Mouse (Mus musculus) megakaryocyte, adult 5-6 weeks (primary cell): ENCODE measurements at regions not wholly inside any gene's neighbourhood (a gene's known extent, or its start where the extent isn't known, plus 50 kb on each side); places are given as distances from the start of the nearest gene placed in this dataset.
A peak's percentile ranks its signal among the peaks of the same experiment; 100 is the strongest.
"Not testable (repeated sequence)": the region's sequence is repeated elsewhere in the genome, so short reads cannot be mapped to it uniquely, and the experiment has no call there.

Source experiments
- ATAC-seq: 2 replicates; pipeline ENCODE4 v1.8.0; 2016; ENCODE audit warnings: mild to moderate bottlenecking, inconsistent platforms; ENCODE audit not compliant: poor library complexity, severe bottlenecking

DNA sequence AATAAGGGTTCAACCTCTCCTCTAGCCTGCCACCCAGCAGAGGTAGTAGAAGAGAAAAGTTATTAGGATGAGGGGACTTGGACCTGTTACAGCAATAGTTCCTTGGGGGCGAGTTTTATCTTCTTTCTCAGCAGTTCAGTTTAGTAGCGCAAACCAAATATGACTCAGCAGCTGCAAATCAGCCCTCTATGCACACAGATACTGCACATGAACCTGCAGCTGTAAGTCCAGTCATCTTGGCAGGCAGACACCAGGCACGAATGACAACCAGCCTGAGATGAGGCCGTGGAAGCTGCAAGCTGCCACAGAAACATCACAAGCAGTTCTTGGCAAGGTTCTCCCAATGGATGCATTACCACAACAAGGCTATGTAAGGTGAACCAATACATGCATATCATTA lies 327.0 kb upstream of the Akr1e1 start:
- no peak for ATAC-seq

DNA sequence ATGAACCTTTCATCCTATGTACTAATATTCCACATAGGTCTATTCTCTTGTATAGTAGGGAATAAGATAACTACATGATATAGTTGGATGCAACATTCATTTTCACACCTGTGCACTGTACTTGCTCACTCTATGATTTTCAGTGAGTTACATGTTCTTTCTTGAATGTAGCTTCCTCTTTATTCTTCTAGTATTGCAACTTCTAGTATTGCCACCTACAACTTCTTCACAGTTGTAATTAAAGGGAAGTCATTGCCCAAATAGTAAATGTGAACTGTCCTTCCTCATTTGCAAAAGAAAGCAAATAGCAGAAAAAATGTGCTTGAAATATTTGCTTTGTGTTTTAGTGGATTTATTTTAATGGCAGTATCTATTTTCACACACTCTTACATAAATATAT lies 330.9 kb upstream of the Akr1e1 start:
- ATAC-seq: peak; percentile 93

DNA sequence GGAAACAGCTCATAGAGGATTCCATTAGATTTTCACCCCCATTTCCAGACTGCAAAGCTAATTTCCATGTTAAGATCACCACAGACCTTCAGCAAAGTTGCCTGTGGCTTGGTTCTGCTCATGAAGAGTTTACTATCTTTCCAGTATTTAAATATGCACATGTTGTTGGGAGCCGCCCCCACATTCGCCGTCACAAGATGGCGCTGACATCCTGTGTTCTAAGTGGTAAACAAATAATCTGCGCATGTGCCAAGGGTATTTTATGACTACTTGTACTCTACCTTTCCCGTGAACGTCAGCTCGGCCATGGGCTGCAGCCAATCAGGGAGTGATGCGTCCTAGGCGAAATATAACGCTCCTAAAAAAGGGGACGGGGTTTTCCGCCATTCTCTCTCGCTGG lies 333.5 kb upstream of the Akr1e1 start:
- ATAC-seq: peak; percentile 37

DNA sequence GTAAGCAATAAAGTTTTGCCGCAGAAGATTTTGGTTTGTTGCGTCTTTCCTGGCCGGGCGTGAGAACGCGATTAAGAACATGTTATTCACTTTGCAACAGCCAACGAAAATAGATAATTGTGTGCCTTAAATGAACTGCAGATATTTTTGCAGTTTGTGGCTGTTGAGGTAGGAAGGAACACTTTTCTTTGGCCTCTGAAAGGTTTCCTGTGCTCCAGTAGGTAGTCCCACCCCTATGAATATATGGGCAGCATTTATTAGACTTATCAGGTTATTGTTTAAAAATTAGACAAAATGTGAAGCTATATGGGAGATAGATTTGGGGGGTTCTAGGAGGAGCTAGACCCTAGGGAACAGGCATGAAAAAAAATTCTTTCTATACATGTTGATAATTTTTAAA lies 334.1 kb upstream of the Akr1e1 start:
- ATAC-seq: peak; percentile 20; the same call in 1 of the 2 replicates

DNA sequence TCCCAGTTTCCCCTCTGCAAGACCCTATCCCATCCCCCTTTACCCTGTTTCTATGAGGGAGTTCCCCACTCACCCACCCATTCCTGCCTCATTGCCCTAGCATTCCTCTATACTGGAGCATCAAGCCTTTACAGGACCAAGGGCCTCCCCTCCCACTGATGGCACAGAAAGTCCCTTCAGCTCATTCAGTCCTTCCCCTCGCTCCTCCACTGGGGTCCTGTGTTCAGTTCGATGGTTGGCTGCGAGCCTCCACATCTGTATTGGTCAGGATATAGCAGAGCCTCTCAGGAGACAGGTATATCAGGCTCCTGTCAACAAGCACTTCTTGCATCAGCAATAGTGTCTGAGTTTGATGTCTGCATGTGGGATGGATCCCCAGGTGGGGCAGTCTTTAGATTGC lies 346.4 kb upstream of the Akr1e1 start:
- ATAC-seq: no peak

DNA sequence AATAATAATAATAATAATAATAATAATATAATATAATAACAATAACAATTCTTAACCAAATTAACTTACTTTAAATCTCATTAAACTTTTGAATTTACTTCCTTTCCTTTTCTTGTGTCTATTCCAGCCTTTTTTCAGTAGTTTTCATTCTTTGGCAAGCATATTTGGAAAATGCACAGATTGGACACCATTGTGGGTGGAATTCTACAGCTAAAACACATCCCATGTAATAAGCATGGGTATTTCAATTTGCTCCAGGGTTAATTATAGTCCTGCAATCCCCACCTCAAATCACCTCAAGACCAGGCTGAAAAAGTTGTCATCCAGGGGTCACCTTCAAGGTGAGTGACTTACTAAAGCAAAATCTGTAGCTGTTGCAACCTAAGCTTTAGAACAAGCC lies 355.9 kb upstream of the Akr1e1 start:
- no peak for ATAC-seq

DNA sequence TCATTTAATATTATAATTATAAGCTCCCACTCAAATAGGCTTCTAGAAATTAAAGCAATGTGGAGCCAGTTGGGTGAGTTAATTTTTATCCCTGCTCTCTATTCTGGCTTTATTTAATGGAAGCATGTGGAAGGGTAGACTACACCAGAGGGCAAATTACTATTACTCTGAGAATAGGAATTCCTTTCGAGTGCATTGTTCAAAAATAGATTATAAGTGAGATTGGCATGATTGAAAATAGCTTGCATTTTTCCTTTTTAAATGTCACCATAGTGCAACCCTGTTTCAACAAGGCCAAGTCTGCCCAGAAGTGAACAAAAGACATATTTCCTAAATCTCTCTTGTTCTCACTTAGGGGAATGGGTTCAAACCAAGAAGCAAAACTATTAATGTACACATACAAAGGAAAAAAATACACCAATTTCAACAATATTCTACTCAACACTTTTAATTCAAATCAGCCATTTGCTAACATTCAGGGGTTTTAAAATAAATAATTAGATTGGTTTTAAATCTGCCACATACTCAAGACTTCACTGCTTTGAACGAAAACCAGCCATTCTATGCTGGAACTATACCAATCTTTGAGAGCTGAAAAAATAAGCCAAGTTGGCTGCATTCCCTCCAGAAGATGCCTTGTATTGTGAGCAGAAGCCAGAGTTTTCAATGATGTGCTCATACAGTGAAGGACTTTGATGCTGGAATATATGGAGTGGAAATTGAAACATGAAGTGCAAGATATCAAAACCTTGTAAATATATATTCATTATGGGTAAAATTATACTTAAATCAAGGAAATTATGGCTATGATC lies 361.3 kb upstream of the Akr1e1 start:
- no peak for ATAC-seq

DNA sequence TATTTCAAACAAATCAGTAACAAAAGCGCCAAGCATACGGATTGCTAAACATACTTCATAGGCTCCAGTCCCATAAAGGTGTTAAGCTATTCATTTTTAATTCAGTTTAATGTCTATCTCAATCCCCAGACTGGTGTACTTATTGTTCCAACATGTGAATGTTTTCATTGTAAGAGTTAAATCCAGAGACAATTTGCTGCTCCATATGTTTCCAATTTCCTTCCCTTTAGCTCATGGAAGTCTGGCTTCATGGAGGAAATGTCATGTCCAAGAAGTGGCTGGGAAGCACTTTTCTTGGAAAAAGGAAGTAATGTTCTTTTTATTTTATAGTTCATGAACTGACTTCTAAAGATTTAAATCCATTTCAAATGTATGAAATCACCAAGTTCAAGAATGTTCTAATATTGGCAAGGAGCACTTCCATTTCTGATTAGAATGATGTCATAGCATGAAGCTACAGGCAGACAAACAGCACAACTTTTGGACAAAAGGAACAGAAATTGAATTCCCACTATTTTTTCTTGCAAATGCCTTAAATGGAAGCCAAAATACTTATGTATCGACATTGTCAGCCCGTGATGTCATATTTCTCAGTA lies 362.6 kb upstream of the Akr1e1 start:
- no peak for ATAC-seq

DNA sequence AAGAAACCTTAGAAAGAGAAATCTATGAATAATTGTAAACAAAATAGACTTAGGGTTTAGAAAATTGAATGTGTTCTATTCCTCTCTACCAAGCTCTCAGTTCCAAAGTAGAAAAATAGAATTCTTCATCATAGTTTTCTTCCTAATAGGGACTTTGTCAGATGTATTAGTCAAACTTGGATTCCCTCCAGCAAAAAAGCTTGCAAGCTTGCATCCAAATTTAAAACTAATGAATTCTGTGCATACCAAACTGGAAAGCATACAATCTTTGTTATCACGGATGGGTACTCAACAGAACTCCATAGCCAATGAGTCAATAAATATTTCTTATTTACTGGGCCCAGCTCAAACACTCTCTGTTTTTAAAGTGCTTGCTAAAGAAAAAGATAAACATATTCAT lies 383.9 kb upstream of the Akr1e1 start:
- no peak for ATAC-seq

DNA sequence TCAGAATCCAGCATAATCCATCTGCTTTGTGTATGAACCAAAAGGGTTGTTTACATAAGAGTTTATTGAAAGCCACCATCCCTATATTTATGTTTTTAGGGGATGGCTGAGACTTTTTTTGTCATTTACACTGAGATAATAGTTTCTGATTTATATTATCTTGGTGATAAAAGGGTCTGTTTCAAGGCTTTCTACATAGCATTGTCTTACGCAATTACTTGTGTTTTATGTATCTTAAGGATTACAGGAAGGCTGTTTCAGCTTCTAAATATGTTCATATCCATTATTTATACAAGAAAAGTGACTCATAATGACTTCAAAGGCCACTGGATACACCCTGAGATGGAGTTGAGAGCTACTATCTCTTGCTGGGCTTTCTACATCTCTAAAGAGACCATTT lies 399.3 kb upstream of the Akr1e1 start:
- ATAC-seq: no peak

DNA sequence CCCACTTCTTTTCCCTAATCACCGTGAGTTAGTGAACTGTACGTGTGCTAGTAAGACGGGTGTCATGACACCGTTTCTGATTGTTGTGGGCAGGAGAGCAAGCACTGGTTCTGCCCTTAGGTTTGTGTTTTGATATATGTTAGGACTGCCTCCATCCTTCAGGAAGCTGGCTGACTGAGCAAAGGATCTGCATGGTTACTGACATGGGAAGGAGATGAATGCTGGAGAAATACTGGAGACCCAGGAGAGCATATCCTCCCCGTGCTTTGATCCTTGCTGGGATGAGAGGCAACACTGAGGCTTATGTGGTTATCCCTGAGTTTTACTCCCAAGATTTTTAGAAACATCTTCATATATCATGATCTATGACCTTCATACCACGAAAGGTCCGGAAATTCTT lies 413.5 kb upstream of the Akr1e1 start:
- ATAC-seq: no peak

DNA sequence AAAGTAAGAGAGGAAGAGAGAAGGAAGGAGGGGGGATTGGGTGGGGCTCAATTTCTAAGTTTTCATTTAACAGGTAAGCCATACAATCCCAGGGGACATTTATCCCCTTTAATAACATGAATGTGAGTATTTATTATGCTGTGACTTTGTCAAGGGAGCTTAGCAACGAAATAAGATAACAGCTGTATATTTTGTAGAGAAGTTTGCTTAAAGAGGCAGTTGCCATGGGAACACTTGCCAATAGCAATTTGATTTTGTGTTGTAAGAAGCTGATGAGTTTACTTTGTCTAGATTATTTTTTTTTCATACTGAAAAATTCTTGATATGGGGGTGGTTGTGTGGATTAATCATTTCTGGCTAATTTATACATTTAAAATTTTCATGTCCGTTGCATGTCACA lies 450.9 kb upstream of the Akr1e1 start:
- ATAC-seq: no peak

DNA sequence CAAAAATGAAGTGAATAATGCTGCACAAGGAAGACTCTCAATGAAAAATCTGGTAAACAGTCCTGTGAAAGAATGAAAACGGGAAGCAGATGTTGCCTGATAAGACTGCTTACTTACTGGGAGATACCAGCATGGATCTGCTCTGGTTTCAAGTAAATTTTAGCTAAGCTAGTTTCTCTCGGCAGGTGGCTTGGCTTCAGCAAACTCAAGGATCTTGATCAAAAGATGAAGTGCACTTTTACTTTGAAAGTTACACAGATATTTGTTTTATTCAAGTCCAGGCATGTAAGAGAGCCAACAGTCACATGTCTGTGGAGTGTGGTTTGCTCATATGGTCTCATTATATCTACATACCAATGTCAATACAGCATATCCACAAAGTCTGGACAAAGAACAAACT lies 451.5 kb upstream of the Akr1e1 start:
- no peak for ATAC-seq

DNA sequence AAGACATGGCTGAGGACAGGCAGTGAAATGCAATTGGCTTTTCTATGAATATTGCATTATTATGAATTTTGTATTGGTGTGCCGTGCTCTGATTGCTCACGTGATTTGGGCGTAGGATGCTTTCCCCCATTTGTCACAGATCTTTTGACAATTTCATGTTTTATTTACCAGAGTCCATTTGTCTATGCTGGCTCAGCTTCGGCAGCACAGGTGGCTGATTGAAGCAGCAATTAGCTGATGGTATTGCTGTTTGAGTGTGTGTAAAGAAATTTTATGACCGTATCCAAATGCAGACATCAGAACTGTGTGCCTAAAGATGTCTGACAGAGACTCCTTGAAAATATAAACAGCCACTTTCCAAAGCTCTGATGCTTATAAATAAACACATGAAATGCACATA lies 498.5 kb upstream of the Akr1e1 start:
- ATAC-seq: no peak

DNA sequence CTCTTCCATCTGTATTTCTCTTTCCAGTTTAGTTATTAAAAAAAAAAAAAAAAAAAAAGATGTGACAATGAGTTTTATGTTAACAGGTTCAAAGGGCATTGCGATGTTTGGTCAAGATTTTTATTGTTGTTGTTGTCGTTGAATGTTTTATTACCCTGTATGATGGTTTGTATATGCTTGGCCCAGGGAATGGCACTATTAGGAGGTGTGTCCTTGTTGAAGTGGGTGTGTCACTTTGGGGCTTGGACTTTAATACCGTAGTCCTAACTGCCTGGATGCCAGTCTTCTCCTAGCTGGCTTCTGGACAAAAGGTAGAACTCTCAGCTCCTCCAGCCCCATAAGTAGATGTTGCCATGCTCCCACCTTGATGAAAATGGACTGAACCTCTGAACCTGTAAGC lies 545.9 kb upstream of the Akr1e1 start:
- ATAC-seq: no peak

DNA sequence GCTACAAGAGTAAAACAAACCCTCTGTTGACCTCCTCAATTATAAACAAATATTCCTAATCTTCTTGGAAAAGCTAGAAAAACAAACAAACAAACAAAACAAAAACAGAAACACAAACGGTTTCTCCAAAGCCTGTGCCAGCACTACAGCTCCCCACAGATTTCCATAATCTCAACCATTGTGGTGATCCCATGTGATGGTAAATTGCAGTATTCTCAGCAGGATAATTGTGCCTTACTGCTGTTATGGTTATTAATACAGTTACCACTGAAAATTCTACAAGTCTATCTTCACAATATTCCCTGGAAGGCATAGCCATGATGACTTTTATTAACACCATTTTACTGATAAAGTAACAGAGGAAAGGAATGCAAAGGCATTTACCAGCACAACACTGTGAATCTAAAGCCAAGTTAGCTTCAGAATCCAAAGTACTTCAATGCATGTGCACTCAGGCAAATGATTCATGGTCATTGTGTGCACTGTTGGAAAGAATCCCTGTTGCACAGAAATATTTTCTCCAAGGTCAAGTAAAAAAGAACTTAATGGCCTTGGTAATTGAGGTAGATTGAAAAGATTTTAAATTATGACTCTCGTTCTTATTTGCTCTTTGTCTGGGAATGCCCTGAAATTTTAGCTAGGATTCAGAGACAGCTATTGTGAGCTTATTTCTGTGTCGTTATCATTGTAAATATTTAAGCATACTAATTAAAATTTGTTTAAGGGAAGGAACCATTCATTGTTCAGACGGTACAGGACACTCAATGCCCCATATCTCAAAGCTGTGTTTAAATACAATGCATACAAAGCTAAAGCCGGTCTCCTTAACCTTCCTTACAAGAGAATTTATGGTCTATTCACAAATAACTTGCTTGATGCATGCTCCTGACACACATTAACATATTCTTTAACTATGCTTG lies 551.1 kb upstream of the Akr1e1 start:
- ATAC-seq: no peak

DNA sequence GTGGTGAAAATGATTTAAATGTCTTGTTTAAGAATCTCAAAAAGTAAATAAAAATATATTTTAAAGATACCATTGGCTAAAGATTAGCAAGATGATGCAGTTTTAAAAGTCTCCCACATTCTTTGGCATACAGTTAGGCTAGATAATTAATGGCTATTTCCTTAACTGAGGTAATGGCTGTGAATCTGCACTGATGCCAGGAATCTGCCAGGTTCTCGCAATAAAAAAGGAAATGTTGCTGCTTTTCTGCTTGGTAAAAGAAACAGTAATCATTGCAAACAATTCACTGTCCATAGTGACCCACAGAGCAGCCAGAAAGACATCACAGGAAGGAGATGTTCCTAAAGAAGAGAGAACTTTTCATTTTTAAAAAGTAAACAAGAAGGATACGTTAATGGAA lies 557.7 kb upstream of the Akr1e1 start:
- no peak for ATAC-seq

DNA sequence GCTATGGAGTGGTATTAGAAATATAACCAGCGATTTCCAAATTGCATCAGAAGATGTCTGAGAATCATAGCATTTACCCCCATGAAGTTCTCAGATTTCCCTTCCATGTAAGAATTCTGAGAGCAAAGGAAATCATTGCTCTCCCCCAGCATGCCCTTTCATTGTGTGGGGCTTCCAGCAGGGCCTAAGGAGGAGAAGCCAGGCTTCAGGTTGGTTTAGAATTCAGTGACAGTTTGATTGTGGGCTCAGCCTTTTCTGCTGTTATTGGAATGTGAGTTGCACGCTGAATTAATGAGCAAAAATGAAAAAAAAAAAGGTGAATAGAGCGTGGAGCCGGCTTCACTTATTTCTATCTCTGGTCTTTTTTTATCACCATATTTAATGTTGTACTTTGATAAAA lies 570.0 kb upstream of the Akr1e1 start:
- no peak for ATAC-seq

DNA sequence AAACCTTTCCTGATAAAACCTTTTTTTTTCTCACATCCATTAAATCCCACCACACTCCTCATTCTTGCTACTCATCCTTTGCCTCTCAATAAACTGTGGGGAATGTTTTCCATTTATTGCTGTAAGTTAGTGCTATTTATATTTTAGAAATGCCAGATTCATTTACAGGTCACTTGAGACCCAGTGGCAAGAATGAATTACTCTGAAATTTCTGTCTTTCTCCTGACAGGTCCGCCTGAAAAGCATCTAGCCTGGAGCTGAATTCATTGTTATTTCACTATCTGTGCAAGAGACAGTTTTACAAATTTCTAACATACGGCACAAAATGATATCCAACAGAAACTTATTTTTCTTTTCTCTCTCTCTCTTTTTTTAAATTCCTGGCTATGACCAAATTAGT lies 570.6 kb upstream of the Akr1e1 start:
- no peak for ATAC-seq

DNA sequence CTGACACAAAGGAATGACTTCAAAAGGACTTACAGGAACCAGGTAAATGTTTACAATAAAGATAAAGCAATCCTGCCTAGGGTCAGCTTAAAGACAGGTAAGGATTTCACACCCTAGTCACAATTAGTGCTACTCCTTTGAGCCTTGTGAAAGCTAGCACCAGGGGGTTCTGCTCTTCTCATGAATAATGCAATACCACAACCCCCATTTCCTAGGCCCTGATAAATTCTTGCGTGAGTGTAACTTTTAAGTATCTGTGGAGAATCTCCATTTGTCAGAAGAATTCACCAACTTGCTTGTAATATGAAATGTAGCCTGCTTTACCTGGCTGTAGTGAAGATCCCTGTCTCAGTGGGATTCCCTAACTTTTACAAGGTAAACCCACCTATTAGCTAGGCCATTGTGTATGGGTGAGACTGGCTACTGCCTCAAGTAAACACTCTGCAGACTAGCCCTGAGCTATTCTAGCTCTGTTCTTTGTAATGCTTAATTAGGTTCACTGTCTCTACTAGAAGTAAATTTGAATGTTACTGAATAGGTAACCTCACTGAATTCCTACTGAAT lies 576.3 kb upstream of the Akr1e1 start:
- not testable (repeated sequence) for ATAC-seq

DNA sequence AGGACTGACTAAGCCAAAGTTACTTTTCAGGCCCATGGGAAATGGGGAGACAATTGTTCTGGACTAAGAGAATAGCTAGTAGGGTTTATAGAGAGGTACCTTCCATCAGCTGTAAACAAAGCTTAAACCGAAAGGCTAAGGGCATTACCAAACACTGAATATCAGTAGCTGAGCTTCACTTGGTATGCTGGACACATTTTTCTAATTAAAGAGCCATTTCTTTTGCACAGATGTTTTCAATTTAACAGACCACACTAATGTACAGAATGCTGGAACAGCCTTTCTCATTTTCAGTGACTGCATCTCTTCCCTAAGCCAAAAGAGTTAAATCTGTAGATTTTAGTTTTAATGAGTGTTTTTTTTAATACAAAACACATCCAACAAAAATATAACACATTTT lies 593.8 kb upstream of the Akr1e1 start:
- no peak for ATAC-seq
